Mouse (Mus musculus) lung, adult 2 months (tissue): Measurements from ENCODE around the gene Aes.

ENCODE experiments used
- CTCF ChIP-seq: fragments of 200-500 bp; IDR thresholded peaks from 2 replicates; pipeline ENCODE4 v1.5.1; 2011; ENCODE audit warnings: mild to moderate bottlenecking, low read length, control low read depth; ENCODE audit not compliant: insufficient read depth
- POLR2A ChIP-seq: fragments of 200-500 bp; IDR thresholded peaks from 2 replicates; pipeline ENCODE4 v1.6.1; 2011; ENCODE audit warnings: low read depth, mild to moderate bottlenecking, control low read depth, low read length, borderline replicate concordance; ENCODE audit errors: extremely low read depth

DNA sequence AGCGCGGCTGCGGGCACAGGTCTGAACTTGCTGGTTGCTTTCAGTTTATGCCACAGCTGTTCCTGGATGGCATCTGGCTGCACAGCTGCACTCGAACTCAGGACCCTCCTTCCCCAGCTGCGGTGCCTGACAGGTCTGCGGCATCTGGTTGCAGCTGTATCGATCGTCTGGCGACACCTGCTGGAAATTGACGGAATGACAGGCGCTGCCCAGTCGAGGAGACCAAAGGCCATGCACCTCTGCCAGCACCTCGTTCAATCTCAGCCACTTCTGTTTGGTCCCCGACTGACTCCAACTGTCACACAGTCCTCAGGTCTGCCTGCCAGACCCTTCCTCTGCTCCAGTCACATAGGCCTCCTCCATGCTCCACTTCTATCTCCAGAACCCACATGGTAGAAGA is 32.5 kb upstream of the Aes start:
- TF ChIP-seq POLR2A (no peak), CTCF (peak; percentile 100)
